Mouse (Mus musculus): ENCODE results near the gene D6Ertd527e. TPM values are rescaled to one million over a fixed set of nuclear protein-coding genes. Genes with fewer than 3 reads are reported as not detected.
"Not testable (repeated sequence)": the region's sequence is repeated elsewhere in the genome, so short reads cannot be mapped to it uniquely, and the experiment has no call there.

The D6Ertd527e gene
- 0.48 to 1.1 TPM (median 0.53 TPM) in 3 replicates for total RNA-seq (2017)

DNA sequence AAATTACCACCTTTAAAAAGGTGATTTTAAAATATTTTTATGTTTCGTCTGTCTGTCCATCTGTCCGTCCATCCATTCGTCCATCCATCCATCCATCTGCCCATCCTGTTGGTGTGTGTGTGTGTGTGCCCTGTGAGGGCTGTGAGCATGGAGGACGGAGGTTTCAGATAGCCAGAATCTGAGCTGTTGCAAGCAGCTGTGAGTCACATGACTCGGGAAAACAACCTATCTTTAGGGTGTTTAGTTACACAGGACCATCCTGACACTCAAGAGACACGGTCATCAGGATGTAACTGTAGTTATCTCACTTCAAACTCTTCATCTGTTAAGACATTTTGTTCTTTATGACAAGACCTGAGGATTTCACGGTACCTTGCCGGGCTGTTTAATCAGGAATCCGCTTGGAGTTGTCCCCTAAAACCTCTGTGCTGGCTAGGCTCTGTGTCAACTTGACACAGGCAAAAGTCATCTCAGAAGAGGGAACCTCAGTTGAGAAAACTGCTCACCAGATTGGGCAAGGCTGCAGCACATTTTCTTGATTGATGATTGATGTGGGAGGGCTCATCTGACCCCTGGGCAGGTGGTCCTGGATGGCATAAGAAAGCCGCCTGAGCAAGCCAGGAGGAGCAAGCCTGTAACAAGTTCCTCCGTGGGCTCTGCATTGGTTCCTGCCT lies at the start of gene D6Ertd527e:
TSS of gene D6Ertd527e (plus strand) at position 624 of the 674 bp plus-strand sequence.
- no peak for ATAC-seq (replicated peaks; ENCODE audit: insufficient number of reproducible peaks, low FRiP score, low TSS enrichment, poor library complexity, severe bottlenecking)

DNA sequence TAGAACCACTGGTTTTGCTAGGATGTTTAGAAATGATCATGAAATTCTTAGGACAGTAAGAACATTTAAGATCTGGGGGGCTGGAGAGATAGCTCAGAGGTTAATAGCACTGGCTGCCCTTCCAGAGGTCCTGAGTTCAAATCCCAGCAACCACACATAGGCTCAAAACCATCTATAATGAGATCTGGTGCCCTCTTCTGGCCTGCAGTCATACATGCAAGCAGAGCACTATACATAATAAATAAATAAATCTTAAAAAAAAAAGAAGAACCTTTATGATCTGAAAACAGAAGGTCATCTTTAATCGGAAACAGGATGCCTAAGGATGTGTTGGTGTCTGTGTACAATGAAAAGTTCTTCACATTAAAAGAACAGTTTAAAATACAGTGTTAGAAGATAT lies 44.8 kb upstream of the D6Ertd527e start:
- ATAC-seq (replicated peaks; ENCODE audit: insufficient number of reproducible peaks, low FRiP score, low TSS enrichment, poor library complexity, severe bottlenecking), result no peak

DNA sequence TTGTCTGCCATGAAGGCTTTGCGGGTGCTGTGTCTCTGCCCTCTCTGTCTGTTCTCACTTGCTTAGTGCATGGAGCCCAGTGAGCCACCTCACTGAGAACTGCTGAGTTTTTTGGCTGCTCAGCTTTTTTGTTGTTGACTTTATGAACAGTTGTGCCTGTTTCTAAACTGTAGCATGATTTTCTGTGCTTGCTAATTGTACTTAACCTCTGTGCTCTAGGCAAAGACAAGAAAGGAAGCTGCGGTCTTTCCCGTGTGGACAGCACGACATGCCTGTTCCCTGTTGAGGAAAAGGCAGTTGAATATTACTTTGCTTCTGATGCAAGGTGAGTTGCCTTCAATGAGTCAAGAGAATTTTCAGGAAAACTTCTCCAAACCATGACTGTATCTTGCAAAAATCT lies 41.0 kb upstream of the D6Ertd527e start:
- no peak for ATAC-seq (replicated peaks; ENCODE audit: insufficient number of reproducible peaks, low FRiP score, low TSS enrichment, poor library complexity, severe bottlenecking)

DNA sequence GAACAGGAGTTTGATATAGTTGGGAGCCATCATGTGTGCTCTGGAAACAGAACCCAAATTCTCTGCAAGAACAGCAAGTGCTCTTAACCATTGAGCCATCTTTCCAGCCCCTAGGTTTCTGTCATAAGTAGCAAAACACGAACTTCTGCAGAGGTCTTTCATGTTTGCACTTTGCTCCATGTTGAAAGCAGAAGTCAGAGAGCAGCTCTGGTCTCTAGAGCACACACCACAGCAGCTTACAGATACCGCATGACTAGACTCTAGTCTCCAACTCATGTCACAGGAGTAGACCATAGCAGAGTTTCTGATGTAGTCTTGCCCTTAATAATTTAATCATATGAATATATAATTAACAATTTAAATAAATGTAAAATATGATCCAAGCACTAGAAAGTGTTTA lies 36.3 kb upstream of the D6Ertd527e start:
- ATAC-seq (replicated peaks; ENCODE audit: insufficient number of reproducible peaks, low FRiP score, low TSS enrichment, poor library complexity, severe bottlenecking), result 0 out of 2 replicates have a peak, but pooled peaks have one; percentile 15

DNA sequence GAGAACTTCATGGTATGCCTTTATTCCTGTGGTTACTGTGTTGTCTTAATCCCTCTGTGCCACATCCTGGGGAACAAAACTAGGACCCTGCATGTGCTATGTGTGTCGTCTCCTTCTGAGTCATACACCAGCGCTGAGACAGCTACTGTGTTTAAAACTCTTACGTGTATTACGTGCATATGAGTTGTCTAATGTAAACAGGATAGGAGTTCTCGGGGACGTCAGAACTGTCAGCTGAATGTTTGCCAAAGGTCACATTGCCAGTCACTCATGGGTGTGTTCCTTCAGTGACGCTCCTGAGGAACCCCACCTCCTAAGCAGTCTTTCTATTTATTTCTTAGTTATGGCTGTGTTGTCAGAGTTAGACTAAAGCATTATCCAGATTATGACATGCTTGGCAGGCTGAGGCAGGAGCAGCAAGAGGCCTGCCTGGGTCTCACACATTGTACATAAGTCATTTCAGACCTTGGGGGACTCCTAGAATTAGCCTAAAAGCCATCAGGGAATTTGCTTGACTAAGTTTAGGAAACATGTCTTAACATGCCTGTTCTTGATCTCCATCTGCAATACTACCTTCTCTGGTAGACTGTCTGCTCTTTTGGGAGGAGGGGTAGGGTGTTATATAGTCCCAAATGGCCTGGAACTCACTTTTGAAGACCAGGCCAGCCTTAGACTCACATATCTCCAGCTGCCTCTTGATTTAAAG lies 35.2 kb upstream of the D6Ertd527e start:
- ATAC-seq (replicated peaks; ENCODE audit: insufficient number of reproducible peaks, low FRiP score, low TSS enrichment, poor library complexity, severe bottlenecking), result peak; percentile 79

DNA sequence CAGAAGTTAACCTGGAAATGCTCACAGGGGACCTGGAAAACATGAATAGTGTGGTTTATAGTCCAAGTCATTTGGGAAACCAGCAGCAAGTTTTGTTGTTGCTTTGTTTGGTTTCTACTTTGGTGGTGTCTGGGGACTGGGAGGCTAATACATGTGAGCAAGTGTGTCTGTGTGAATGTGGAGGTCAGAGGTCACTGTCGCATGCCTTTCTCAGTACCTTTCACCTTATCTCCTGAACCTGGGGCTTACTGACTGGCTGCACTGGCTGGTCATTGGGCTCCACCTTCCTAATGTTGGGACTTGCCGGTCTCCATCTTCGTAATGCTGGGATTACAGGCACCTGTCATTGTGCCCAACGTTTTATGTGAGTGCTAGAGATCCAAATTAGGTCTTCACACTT lies 33.9 kb upstream of the D6Ertd527e start:
- ATAC-seq (replicated peaks; ENCODE audit: insufficient number of reproducible peaks, low FRiP score, low TSS enrichment, poor library complexity, severe bottlenecking), result no peak

DNA sequence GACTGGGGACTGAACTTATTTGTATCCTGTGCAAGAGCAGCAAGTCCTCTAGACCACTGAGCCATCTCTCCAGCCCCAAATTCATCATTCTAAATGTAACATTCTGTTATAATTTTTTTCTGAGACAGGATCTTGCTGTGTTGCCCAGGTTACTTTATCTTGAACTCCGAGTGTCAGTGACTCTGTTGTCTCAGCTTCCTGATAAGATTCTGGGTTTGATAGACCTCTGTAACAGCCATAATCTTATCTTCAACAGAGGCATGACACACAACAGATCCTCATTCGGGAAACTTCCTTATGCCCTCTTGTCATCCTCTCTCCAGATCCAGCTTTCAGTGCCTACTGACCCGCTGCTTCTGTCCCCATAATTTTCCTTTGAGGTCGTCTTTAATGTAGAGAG lies 31.8 kb upstream of the D6Ertd527e start:
- no peak for ATAC-seq (replicated peaks; ENCODE audit: insufficient number of reproducible peaks, low FRiP score, low TSS enrichment, poor library complexity, severe bottlenecking)

DNA sequence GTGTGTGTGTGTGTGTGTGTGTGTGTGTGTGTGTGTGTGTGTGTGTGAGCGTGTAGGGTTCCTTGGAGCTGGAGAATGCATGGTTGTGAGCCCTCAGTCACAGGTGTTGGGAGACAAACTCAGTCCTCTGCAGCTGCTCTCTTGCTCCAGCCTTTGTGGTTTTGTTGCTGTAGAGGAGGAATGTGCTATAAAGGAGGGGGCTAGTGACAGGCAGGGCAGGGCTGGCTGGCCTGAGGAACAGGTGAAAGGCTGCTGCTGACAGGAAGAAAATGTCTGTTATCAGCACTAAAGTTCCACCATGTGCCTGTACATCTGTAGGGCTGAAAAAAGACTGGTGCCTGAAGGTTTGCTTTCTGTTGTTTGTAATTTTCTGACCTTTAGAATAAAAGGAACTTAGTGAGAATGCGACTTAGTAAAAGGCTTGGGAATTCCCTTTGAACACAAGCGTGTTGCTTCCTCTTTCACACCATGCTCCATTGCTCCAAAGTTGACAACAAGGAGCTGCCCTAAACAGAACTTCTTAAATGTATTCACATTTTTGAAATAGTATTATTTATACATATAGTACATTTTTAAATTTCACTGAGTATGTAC lies 29.4 kb upstream of the D6Ertd527e start:
- peak; percentile 63 for ATAC-seq (replicated peaks; ENCODE audit: insufficient number of reproducible peaks, low FRiP score, low TSS enrichment, poor library complexity, severe bottlenecking)

DNA sequence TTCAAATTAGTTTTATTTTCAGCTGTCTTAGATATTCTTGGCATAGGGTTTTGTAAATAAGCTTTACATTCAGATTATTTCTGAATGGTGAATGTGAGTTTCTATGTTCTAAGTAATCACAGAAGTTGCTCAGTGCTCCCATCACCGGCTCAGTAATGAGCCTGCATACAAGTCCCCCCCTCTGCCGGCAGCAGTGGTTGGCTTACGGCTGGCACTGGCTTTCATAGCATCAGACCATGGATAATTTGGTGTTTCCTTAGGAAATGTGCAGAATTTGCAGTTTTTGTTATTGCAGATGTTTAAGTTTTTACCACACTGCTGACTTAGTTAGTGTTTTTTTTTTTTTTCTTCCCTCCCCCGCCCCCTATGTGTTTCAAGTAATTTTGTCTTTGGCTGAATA lies 25.1 kb upstream of the D6Ertd527e start:
- ATAC-seq (replicated peaks; ENCODE audit: insufficient number of reproducible peaks, low FRiP score, low TSS enrichment, poor library complexity, severe bottlenecking), result no peak

DNA sequence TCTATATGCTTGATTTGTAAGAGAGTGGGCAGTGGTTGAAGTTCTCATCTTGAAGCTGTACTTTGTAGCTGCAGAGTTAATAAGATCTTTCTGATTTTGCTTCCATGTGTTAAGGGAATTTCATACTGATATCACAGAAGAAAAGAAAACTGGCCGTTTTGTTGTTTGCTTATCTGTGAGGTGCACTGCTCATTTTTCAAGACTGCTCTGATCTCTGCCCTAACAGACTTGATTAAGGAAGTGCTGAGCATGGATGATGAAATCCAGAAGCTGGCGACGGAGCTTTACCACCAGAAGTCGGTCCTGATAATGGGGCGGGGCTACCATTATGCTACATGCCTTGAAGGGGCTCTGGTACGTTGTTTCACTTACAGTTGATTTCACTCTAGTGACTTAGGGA lies 19.5 kb upstream of the D6Ertd527e start:
- peak; percentile 65 for ATAC-seq (replicated peaks; ENCODE audit: insufficient number of reproducible peaks, low FRiP score, low TSS enrichment, poor library complexity, severe bottlenecking)

DNA sequence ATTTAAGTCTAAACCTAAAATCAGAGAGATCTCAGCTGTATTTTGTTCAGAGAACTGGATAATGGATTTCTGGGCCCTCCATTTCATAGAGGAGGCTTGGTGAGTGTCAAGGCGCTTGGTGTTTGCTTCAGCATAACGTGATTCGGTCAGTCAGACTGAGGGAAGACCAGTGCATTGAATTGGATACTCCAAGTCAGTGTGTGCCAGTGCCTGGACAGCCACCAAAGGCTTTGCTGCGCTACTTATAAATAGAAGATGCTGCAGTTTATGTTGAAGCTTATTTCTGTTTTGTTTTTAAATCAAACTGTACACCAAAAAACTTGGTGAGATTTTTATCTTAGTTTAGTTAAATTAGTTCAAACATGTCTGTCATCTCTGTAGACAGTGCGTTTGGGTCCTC lies 16.2 kb upstream of the D6Ertd527e start:
- ATAC-seq (replicated peaks; ENCODE audit: insufficient number of reproducible peaks, low FRiP score, low TSS enrichment, poor library complexity, severe bottlenecking), result no peak

DNA sequence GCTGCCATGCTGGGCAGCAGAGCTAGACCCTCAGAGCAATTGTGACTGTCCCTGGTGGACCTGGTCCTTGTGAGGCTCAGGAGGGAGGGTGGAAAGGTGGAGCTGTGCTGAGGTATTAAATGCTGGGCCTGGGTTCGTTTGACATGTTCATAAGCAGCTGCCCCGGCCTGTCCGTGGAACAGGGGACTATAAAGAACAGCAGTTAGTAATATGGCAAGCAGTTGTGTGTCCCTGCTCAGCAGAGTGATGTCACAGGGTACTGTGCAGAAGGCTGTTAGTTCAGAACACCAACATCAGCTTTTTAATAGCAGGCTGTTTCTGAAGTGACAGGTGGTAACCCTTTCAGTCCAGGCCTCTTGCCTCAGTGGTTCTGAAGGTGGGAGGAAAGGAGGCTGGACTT lies 13.7 kb upstream of the D6Ertd527e start:
- no peak for ATAC-seq (replicated peaks; ENCODE audit: insufficient number of reproducible peaks, low FRiP score, low TSS enrichment, poor library complexity, severe bottlenecking)

DNA sequence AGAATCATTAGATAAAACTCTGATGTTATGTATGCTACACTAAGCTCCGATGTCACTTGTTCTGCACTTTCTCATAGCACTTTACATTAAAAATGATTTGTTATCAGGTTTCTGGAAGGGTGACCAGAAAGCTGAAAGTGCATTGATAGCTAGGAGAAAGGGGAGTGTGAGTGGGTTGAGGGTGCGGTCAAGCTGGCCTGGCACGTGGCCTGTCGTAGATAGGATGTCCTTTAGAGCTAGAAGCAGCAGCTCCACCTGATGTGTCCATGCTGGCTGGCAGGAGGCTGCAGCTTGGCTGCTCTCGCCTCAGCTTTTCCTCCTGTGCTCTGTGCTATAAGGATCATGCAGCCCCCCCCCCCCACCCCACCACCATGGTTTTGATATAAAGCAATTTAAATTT lies 12.1 kb upstream of the D6Ertd527e start:
- no peak for ATAC-seq (replicated peaks; ENCODE audit: insufficient number of reproducible peaks, low FRiP score, low TSS enrichment, poor library complexity, severe bottlenecking)

DNA sequence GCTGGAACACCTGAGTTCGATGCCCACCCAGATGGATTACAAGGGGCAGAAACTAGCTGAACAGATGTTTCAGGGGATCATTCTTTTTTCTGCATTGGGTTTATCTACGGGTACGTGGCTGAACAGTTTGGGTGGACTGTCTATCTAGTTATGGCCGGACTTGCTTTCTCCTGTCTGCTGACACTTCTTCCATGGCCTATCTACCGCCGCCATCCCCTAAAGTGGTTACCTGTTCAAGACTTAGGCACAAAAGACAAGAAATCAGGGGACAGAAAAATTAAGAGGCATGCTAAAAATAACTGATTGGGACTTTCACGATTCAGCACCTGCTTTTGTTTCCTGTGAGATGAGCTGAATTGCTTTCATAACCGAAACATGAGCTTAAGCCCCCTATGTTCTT lies 10.9 kb upstream of the D6Ertd527e start:
- ATAC-seq (replicated peaks; ENCODE audit: insufficient number of reproducible peaks, low FRiP score, low TSS enrichment, poor library complexity, severe bottlenecking), result not testable (repeated sequence)

DNA sequence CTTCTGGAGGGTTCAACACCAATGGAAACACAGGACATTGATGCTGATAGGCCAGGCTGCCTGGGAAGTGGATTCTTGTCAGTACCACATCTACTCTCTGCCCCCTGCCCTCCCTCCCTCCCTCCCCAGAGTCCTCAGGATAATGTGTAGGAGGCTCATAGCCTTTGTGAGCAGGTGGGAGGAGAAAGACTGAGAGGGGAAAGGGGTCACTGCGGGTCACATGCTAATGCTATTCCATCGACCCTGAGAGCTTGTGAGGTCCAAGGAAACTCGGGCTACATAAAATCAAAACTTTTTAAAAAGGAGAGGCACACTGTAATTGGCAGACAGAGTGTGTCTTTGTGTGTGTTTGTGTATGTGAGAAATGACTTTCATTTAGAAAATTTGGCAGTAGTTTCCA lies 5.3 kb upstream of the D6Ertd527e start:
- ATAC-seq (replicated peaks; ENCODE audit: insufficient number of reproducible peaks, low FRiP score, low TSS enrichment, poor library complexity, severe bottlenecking), result no peak

DNA sequence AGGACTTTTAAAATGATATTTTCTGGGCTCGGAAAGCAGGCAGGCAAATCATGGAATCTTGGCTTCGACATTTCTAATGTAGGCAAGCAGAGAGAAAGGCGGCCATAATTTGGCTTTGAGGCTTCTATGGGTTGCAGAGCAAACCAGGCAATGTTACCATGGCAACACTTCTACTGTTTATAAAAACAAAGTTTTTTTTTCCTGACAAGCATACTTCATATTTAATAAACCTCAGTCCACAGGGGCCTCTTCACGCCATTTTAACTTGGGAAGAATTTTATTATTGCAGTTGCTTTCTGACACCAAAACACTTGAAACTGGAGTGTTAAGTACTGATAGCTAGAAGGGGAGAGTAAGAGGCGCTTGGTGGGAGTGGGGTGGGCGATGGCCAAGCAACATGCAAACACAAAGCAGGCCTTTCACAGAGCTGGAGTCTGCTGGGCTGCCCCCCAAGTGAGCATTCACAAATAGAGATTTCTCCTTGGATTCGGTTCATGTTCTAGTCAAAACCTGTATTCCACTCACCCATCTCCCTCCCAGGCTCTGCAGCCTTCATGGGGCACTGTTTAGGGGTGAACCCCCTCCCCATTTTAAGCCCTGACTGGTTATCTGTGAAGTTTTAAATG lies 4.8 kb upstream of the D6Ertd527e start:
- ATAC-seq (replicated peaks; ENCODE audit: insufficient number of reproducible peaks, low FRiP score, low TSS enrichment, poor library complexity, severe bottlenecking), result no peak

DNA sequence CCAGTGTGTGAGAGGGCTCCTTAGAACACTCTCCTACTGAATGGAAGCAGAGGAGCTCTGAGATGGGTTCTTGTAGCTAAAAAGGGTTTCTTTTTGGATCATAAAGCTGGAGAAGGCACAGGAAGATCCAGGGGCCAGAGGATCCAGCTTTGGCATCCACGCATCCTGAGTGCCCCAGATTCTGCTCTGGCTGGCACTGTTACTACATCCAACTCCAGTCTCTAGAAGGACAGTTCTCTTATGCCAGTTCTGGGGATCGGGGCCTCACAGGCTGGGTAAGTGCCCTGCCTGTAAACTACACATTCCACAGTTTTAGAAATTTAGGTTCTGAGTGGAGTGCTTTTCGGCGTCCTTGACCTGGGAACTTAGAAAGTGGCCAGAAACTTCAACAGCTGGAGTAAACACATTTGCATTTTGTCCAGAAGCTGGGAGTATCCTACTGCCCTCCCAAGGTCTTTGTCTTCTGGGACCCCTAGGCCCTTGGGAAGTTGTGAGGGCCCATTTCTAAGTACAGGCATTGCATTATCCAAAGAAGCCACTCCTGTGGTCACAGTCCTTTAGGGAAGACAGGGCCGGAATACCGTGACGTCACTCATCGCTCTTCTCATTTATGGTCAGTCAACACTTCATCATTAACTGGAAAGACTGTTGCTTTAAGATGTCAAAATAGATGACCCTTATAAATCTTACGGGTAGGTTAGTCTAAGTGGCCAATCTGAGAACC lies 4.1 kb upstream of the D6Ertd527e start:
- no peak for ATAC-seq (replicated peaks; ENCODE audit: insufficient number of reproducible peaks, low FRiP score, low TSS enrichment, poor library complexity, severe bottlenecking)

DNA sequence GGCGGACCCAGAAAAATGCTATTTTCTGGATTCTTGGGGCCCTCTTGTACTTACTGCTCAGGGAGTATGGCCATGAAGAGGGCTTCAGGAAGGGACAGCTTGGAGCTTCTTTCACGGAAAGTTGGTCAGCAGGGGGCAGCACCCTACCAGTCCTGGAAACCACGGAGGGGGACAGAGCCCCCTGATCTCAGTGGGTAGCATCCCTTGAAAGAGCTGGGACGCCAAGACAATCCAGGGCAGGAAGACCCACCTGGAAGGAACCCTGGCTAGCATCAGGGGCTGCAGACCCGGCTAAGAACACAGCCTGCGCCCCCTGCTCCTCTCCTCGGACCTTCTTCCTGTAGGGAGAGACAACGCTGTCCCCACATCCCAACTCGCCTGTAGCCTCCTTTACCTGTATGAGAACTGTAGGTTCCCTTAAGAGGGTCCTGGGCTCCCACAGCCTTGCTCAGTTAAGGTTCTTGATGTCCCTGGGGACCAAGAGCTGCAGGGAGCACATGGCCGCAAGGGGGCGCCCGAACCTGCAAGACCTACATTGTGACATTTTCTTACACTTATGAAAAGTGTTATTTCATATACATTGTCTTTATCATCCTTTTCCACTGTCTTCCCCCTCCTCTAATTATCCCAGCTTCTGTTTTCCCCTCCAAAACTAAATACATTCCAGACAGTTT lies 3.1 kb upstream of the D6Ertd527e start:
- ATAC-seq (replicated peaks; ENCODE audit: insufficient number of reproducible peaks, low FRiP score, low TSS enrichment, poor library complexity, severe bottlenecking), result peak; percentile 61
